Mouse (Mus musculus) brain, embryonic 14.5 days (tissue): ENCODE measurements around the gene Arhgef3.

ENCODE experiments used
- CTCF ChIP-seq: fragments of 200-500 bp; IDR thresholded peaks from 2 replicates; pipeline ENCODE4 v1.5.1; 2012; ENCODE audit warnings: inconsistent platforms, mild to moderate bottlenecking, moderate library complexity, borderline replicate concordance; ENCODE audit not compliant: insufficient read depth, insufficient read length; ENCODE audit errors: extremely low read depth
- POLR2A ChIP-seq: fragments of 200-500 bp; IDR thresholded peaks from 2 replicates; pipeline ENCODE4 v1.6.1; 2012; ENCODE audit warnings: mild to moderate bottlenecking, inconsistent platforms, borderline replicate concordance; ENCODE audit not compliant: poor library complexity, insufficient read depth, insufficient read length, severe bottlenecking; ENCODE audit errors: extremely low read depth

GRCm38 (mm10) chr14:27286202-27286601, 171.5 kb downstream of the Arhgef3 start:
- TF ChIP-seq POLR2A = no peak
- TF ChIP-seq CTCF = no peak
